Mouse (Mus musculus) ES-E14 (cell line): ENCODE results near the gene Shc1. TPM values are rescaled to one million over a fixed set of nuclear protein-coding genes. Genes with fewer than 3 reads are reported as not detected.

ENCODE experiments used
- DNase-seq: peaks from one replicate; pipeline ENCODE4 v3.0.0-alpha.2; 2013; ENCODE audit warnings: low read depth, low spot score
- H3K27ac ChIP-seq: 2 replicates; pipeline ENCODE4 v1.5.1; 2012; ENCODE audit warnings: low read depth, mild to moderate bottlenecking, low read length, moderate library complexity, mixed read lengths; ENCODE audit not compliant: poor library complexity, insufficient read depth, severe bottlenecking
- H3K36me3 ChIP-seq: 2 replicates; pipeline ENCODE4 v1.6.1; 2012; ENCODE audit warnings: mild to moderate bottlenecking, low read length, moderate library complexity, mixed read lengths; ENCODE audit not compliant: control insufficient read depth, poor library complexity, insufficient read depth, severe bottlenecking
- H3K4me1 ChIP-seq, 2 experiments: fragments of 150-350 bp in 1 of 2; sonication (generic) in 1 of 2; 2 replicates each; pipeline ENCODE4 v1.6.1; 2012; ENCODE audit warnings: low read length in 2 of 2, mild to moderate bottlenecking in 1 of 2, mixed read lengths in 1 of 2; ENCODE audit not compliant: control insufficient read depth in 2 of 2, insufficient read depth in 2 of 2, poor library complexity in 1 of 2
- H3K4me3 ChIP-seq, 2 experiments: fragments of 150-350 bp in 1 of 2; sonication (generic) in 1 of 2; 2 replicates each; pipeline ENCODE4 v1.5.1; 2012; ENCODE audit warnings: low read length in 2 of 2, low read depth in 1 of 2, mild to moderate bottlenecking in 1 of 2, mixed read lengths in 1 of 2; ENCODE audit not compliant: insufficient read depth in 1 of 2, poor library complexity in 1 of 2, severe bottlenecking in 1 of 2
- H3K9ac ChIP-seq: 2 replicates; pipeline ENCODE4 v1.6.1; 2012; ENCODE audit warnings: low read depth, mild to moderate bottlenecking, low read length, mixed read lengths; ENCODE audit not compliant: poor library complexity, insufficient read depth, severe bottlenecking
- H3K9me3 ChIP-seq: fragments of 150-350 bp; sonication (generic); 2 replicates; pipeline ENCODE4 v1.6.1; 2012; ENCODE audit warnings: low read depth, mild to moderate bottlenecking, low read length; ENCODE audit not compliant: control insufficient read depth, insufficient read depth
- CHD2 ChIP-seq: IDR thresholded peaks from 2 replicates; pipeline ENCODE4 v1.6.1; 2014; ENCODE audit warnings: mild to moderate bottlenecking, low read depth, low read length, inconsistent platforms
- HCFC1 ChIP-seq: IDR thresholded peaks from 2 replicates; pipeline ENCODE4 v1.6.1; 2012; ENCODE audit warnings: low read length, inconsistent platforms, borderline replicate concordance; ENCODE audit not compliant: insufficient read depth
- MAFK ChIP-seq: IDR thresholded peaks from 2 replicates; pipeline ENCODE4 v1.6.1; 2014; ENCODE audit warnings: mild to moderate bottlenecking, low read depth, low read length, inconsistent platforms; ENCODE audit not compliant: insufficient read depth
- ZC3H11A ChIP-seq: IDR thresholded peaks from 2 replicates; pipeline ENCODE4 v1.6.1; 2012; ENCODE audit warnings: low read depth, mild to moderate bottlenecking, inconsistent platforms, low read length, borderline replicate concordance
- ZNF384 ChIP-seq: IDR thresholded peaks from 2 replicates; pipeline ENCODE4 v1.6.1; 2012; ENCODE audit warnings: low read depth, low read length, inconsistent platforms
- in situ Hi-C, 2 experiments: fragments of 600-800 bp; cut with MboI; formaldehyde crosslinking; loops; one replicate each; pipeline ENCODE4 v1.15.1; 2025; ENCODE audit warnings: low sequenced_read_pairs in 2 of 2, inconsistent platforms in 1 of 2; ENCODE audit not compliant: unreplicated experiment in 2 of 2
- total RNA-seq: library from RNA; depleted of rRNA; stranded (reverse); fragments of 300-350 nt; gene quantifications from 2 replicates; pipeline ENCODE4 v1.2.3, GENCODE M21; 2012

Shc1 gene
- total RNA-seq, 1 experiment: 72.0 TPM

- Histone ChIP-seq H3K4me1 (peaks cover 20 to 26% of the 10 kb centered on the region in 2 experiments), H3K4me3 (peak overlapping the region; percentile 65 to 80), H3K9me3 (no peaks in the 10 kb centered on the region), H3K9ac (peak overlapping the region; percentile 84), H3K36me3 (peaks cover 25% of the 10 kb centered on the region), H3K27ac (peak overlapping the region; percentile 15; the same call in 1 of the 2 replicates)
- in situ Hi-C loops: no loop called here
- TF ChIP-seq MAFK (no peak), CHD2 (no peak), ZNF384 (no peak), HCFC1 (no peak), ZC3H11A (no peak)
- DNase-seq: no peak
Observed at GRCm38 (mm10) chr3:89421810-89422473, 3.7 kb downstream of the Shc1 start.

- Histone ChIP-seq H3K4me3 (peak overlapping the region; percentile 65 to 80; a peak in 3 of 4 replicates), H3K27ac (no peak overlapping the region), H3K4me1 (peaks cover 18 to 26% of the 10 kb centered on the region in 2 experiments), H3K9me3 (no peaks in the 10 kb centered on the region), H3K36me3 (peaks cover 31% of the 10 kb centered on the region), H3K9ac (no peak overlapping the region; the same call in 1 of the 2 replicates)
- in situ Hi-C loops: no loop called here
- DNase-seq: no peak
- TF ChIP-seq ZC3H11A (no peak), MAFK (no peak), HCFC1 (no peak), CHD2 (no peak), ZNF384 (no peak)
Observed at GRCm38 (mm10) chr3:89422556-89423205, 4.4 kb downstream of the Shc1 start.

- Histone ChIP-seq H3K36me3 (peaks cover 37% of the 10 kb centered on the region), H3K4me1 (peaks cover 18 to 26% of the 10 kb centered on the region in 2 experiments), H3K9ac (no peak overlapping the region), H3K9me3 (no peaks in the 10 kb centered on the region), H3K4me3 (no peak overlapping the region), H3K27ac (no peak overlapping the region)
- TF ChIP-seq CHD2 (no peak), ZC3H11A (no peak), MAFK (no peak), ZNF384 (no peak), HCFC1 (no peak)
- no peak for DNase-seq
- in situ Hi-C loops: no loop called here
Observed at GRCm38 (mm10) chr3:89424416-89425140, 6.3 kb downstream of the Shc1 start.

- no peaks in the 10 kb centered on the region for H3K9me3 ChIP-seq
- no peak overlapping the region for H3K4me3 ChIP-seq
- H3K4me1 ChIP-seq: peaks cover 18 to 26% of the 10 kb centered on the region in 2 experiments
- no peak for DNase-seq
- no peak overlapping the region for H3K9ac ChIP-seq
- in situ Hi-C loops: no loop called here
- no peak overlapping the region for H3K27ac ChIP-seq
- peaks cover 37% of the 10 kb centered on the region for H3K36me3 ChIP-seq
- no peak for TF ChIP-seq ZC3H11A
- TF ChIP-seq CHD2: no peak
- TF ChIP-seq MAFK: no peak
- no peak for TF ChIP-seq HCFC1
- no peak for TF ChIP-seq ZNF384
Observed at GRCm38 (mm10) chr3:89425141-89425525, 6.9 kb downstream of the Shc1 start.
